Mouse (Mus musculus) liver, adult 10 weeks (tissue): Measurements from ENCODE around the gene Cdkl5. TPM values are rescaled to one million over a fixed set of nuclear protein-coding genes. Genes with fewer than 3 reads are reported as not detected.

Experiments
- polyA plus RNA-seq: library from polyadenylated mRNA; stranded (reverse); fragments of 350-450 nt; fragmentation: Illumina TruSeq; extraction: RNeasy Lipid Tissue Mini Kit (QIAGEN cat#74804); gene quantifications from one replicate; pipeline ENCODE4 v1.2.3, GENCODE M21; 2014; ENCODE audit warnings: low read depth, low replicate concordance

Cdkl5 gene
- polyA plus RNA-seq, result 3.3 TPM

GRCm38 (mm10) chrX:160994543-160995121 is at the start of gene Cdkl5:
Cdkl5 (minus strand) TSS chrX:160994704.

GRCm38 (mm10) chrX:160906952-160907351 is 87.6 kb downstream of the Cdkl5 start, which contains the start of gene Gja6:
Gja6 (minus strand) TSS chrX:160907052.

DNA sequence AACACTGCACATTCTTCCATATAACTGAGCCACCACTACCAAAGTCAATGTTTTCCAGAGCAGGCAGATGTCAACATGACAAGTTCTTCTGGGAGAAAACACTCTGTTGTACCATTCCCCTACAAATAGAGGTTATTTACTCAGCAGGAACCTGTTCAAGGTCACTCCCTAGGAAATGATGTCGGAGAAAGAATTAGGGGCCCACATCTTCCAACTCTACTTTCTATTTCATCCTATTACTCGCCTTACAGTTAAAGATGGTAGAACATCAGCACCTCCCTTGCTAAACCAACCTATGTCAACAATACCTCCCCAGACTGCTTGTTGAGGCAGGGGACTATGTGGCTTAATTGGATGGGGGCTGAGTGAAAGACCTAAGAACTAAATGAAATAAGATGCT is 226.8 kb downstream of the Cdkl5 start, which contains the start of gene Rs1:
Gene Rs1, plus strand, starts transcription at position 301 of the 400 bp plus-strand sequence.

GRCm38 (mm10) chrX:160735650-160736049 is 258.9 kb downstream of the Cdkl5 start, which contains the start of gene Ppef1:
Ppef1 (minus strand) TSS chrX:160735765.

Other genes with a start within 250 kb of the Cdkl5 start
- gene Rs1, start 226.7 kb downstream of the Cdkl5 start, polyA plus RNA-seq, result not detected
- gene Gja6, start 87.7 kb downstream of the Cdkl5 start, polyA plus RNA-seq, result 0.19 TPM
- 0.34 TPM for gene Scml2, start 122.5 kb upstream of the Cdkl5 start, polyA plus RNA-seq